Mouse (Mus musculus) lung, embryonic 15.5 days (tissue): ENCODE measurements around the gene Oxsr1. TPM values are rescaled to one million over a fixed set of nuclear protein-coding genes. Genes with fewer than 3 reads are reported as not detected.
"Not testable (repeated sequence)": the region's sequence is repeated elsewhere in the genome, so short reads cannot be mapped to it uniquely, and the experiment has no call there.

ENCODE experiments used
- ATAC-seq: fragments of 200-750 bp; cut with Nextera tagmentation; 2 replicates; pipeline ENCODE4 v1.8.0; 2017; ENCODE audit warnings: moderate number of reproducible peaks, borderline replicate concordance; ENCODE audit not compliant: low FRiP score, low TSS enrichment; ENCODE audit errors: extremely low read depth
- H3K27ac ChIP-seq: fragments of 300-500 bp; sonication (generic); 2 replicates; pipeline ENCODE4 v1.5.1; 2015; ENCODE audit warnings: moderate library complexity, mild to moderate bottlenecking, inconsistent platforms
- H3K27me3 ChIP-seq: fragments of 300-500 bp; sonication (generic); 2 replicates; pipeline ENCODE4 v1.6.1; 2015; ENCODE audit warnings: inconsistent platforms
- H3K36me3 ChIP-seq: fragments of 300-500 bp; sonication (generic); 2 replicates; pipeline ENCODE4 v1.6.1; 2015; ENCODE audit warnings: inconsistent platforms
- H3K4me1 ChIP-seq: fragments of 300-500 bp; sonication (generic); 2 replicates; pipeline ENCODE4 v1.6.1; 2015; ENCODE audit warnings: inconsistent platforms
- H3K4me2 ChIP-seq: fragments of 300-500 bp; sonication (generic); 2 replicates; pipeline ENCODE4 v1.6.1; 2015; ENCODE audit warnings: inconsistent platforms, mild to moderate bottlenecking, moderate library complexity
- H3K4me3 ChIP-seq: fragments of 300-500 bp; sonication (generic); 2 replicates; pipeline ENCODE4 v1.5.1; 2015; ENCODE audit warnings: mild to moderate bottlenecking, inconsistent platforms
- H3K9ac ChIP-seq: fragments of 300-500 bp; sonication (generic); 2 replicates; pipeline ENCODE4 v1.6.1; 2015; ENCODE audit warnings: inconsistent platforms
- H3K9me3 ChIP-seq: fragments of 300-500 bp; sonication (generic); 2 replicates; pipeline ENCODE4 v1.6.1; 2016; ENCODE audit warnings: inconsistent platforms
- WGBS: fragments of 180-500 bp; shearing (Covaris S2); methylation state at CpG from one replicate; pipeline ENCODE4 v1.1.7; 2015; 5-methylcytosine and 5-hydroxymethylcytosine counted together
- polyA plus RNA-seq: library from polyadenylated mRNA; unstranded; fragments of >200 nt; fragmentation: Nextera tagmentation; extraction: Ambion mirVana; gene quantifications from 2 replicates; pipeline ENCODE4 v1.2.1, GENCODE M21; 2015

Oxsr1 gene
- polyA plus RNA-seq, 1 experiment from 2014 or later: 11.3 TPM

DNA sequence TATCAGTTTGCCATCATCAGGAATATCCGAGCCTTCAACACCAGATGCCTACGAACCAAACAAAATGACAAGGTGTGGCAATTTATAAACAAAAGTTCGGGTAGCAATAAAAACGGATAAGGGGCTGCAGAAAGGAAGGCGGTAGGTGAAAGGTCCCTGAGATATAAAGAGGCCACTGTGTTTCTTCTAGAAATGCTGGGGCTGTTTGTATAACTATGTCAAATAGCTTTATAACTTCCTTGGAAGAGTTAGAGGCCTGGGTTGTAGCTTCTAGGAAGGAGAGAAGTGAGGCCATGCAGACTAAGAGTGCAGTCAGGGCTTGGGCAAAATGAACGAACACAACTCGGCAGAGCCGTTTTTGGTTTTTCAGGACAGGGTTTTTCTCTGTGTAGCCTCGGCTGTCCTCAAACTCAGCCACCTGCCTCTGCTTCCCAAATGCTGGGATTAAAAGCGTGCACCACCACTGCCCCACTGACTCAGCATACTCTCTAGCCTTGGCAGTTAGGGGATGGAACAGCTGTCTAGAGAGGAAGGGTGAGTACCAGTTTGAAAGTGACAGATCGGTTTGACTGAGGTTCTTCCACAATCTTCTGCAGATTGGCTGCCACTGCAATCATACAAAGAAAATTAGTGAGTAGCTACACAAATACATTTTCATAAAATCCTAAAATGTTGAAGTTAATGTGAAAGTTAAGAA lies 80.9 kb downstream of the Oxsr1 start:
- peaks cover 20% of the 10 kb centered on the region; the same call in 1 of the 2 replicates for H3K36me3 ChIP-seq
- ATAC-seq: no peak

DNA sequence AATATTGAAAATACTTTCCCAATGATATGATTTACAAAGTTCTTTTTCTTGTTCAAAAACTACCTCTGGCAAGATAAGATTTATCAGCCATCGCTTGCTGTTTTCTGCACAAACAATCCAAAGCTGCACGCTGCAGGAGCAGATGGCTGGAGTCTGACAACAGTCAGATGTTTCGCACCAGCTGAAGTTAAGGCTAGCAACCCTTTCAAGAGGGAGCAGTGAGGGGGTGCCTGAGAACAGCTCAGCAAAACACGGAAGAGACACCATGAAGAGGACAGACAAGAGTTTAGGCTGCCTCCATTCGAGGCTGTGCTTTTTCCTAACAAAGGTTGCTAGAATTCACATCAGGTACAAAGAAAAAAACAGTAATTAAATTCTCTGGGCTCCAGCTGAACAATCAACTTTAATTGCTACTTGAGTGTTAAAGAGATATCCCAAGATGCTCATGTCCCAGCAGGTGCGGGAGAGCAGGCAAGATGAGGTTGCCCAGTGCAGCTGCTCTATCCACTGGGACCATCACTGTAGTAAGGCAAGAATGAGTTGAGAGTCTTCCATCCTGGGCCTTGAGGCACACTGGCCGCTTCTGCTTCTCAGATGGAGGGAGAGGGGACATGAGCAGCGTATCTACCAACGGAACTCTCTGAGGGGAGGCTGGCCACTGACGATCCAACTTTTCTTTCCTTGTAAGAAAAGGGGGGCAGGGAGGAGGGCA lies 81.8 kb downstream of the Oxsr1 start:
- H3K9me3 ChIP-seq: no peaks in the 10 kb centered on the region
- WGBS: 84% methylated on average over 10 of the region's 10 CpGs
- H3K36me3 ChIP-seq: peaks cover 20% of the 10 kb centered on the region; the same call in 1 of the 2 replicates
- H3K4me3 ChIP-seq: no peak overlapping the region
- no peak overlapping the region for H3K9ac ChIP-seq
- H3K27me3 ChIP-seq: no peaks in the 10 kb centered on the region
- H3K4me1 ChIP-seq: no peaks in the 10 kb centered on the region
- no peak overlapping the region for H3K4me2 ChIP-seq
- H3K27ac ChIP-seq: no peak overlapping the region
- ATAC-seq: no peak

More for the DNA sequence above, 80.9 kb downstream of the Oxsr1 start:
- H3K9me3 ChIP-seq: no peaks in the 10 kb centered on the region
- H3K27ac ChIP-seq: no peak overlapping the region
- H3K9ac ChIP-seq: no peak overlapping the region
- H3K27me3 ChIP-seq: no peaks in the 10 kb centered on the region
- no peaks in the 10 kb centered on the region for H3K4me1 ChIP-seq
- no peak overlapping the region for H3K4me3 ChIP-seq
- no peak overlapping the region for H3K4me2 ChIP-seq
- WGBS: 76% methylated on average over 11 of the region's 11 CpGs

DNA sequence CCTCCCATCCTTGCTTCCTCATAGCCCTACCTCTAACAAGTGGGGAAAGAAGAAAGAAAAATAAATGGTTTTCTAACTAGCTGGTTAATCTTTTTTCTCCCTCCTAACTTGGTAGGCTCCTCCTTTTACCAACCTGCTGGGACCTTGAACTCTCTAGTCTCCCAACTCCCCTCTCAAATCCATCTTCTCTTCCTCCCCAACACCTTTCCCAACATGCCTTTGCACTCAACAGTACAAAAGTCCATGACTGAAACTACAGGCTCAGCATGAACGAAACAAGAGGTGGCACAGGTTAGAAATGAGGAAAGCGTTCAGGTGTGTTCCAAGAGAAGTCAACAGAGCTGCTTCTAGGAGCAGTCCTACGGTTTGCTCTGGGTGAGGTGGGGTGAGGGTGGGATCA lies 83.0 kb downstream of the Oxsr1 start:
- ATAC-seq: no peak
- H3K4me3 ChIP-seq: no peak overlapping the region
- H3K27ac ChIP-seq: no peak overlapping the region
- H3K9ac ChIP-seq: no peak overlapping the region
- 94% methylated on average over 3 of the region's 3 CpGs for WGBS
- no peaks in the 10 kb centered on the region for H3K4me1 ChIP-seq
- peaks cover 20% of the 10 kb centered on the region; the same call in 1 of the 2 replicates for H3K36me3 ChIP-seq
- H3K4me2 ChIP-seq: no peak overlapping the region
- H3K27me3 ChIP-seq: no peaks in the 10 kb centered on the region
- H3K9me3 ChIP-seq: no peaks in the 10 kb centered on the region

DNA sequence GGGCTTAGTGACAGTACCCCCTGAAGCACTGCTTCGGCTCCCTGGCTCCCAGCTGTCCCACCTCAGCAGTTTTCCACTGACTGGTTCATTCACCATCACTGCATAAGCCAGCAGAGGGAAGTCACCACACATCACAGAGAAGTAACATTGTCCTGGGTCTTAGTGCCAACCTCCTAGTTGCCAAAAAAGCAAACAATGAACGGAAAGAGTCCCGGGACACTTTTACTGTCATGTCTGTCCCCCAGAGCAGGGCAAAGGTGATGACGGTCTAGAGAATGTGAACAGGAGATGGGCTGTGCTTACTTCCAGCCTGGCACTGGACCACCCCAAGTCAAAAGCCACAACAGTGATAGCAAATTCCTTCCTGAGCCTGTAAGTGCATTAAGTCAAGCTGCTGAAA lies 83.4 kb downstream of the Oxsr1 start:
- ATAC-seq: no peak

DNA sequence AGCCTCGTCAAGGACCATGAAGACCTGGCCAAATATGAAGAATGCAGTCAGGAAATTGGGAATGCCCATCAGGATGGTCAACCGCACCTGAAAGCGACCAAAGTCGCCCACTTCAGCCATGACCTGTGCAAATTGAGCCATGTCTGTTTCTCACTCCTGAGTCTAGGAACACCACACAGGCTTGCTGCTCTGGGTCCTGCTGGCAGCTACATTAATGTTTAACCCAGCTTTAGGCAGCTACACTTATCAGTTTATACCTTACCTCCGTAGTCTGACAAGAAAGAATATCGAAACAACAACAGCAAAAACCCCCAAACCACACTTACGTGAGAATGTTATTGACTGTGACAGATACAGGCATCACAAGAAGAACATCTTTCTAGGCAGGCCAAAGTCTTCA lies 90.7 kb downstream of the Oxsr1 start:
- Histone ChIP-seq H3K36me3 (no peaks in the 10 kb centered on the region), H3K4me2 (no peak overlapping the region)

More for the DNA sequence above, 83.4 kb downstream of the Oxsr1 start:
- Histone ChIP-seq H3K4me1 (no peaks in the 10 kb centered on the region), H3K9me3 (no peaks in the 10 kb centered on the region), H3K4me2 (no peak overlapping the region), H3K27ac (no peak overlapping the region), H3K36me3 (peaks cover 20% of the 10 kb centered on the region; the same call in 1 of the 2 replicates), H3K9ac (no peak overlapping the region), H3K4me3 (no peak overlapping the region), H3K27me3 (no peaks in the 10 kb centered on the region)
- WGBS: 81% methylated on average over 4 of the region's 4 CpGs

DNA sequence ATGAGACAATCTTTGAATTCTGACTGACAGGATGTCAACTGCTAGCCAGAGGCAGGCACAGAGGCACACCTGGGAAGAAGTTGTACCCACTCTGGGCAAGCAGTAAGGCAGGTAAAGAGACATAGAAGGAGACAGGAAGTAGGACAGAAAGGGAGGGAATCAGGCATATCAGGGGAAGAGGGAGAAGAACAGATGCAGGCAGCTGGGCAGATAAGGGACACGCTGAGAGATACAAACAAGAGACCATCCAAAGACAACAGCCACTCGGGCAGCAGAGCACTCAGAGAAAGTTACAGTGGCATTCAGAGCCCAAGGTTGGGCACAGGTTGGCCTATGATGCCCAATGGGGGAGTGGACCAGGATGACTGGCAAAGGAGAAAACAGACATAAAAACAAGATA lies 91.4 kb downstream of the Oxsr1 start:
- 63% methylated on average over 2 of the region's 2 CpGs for WGBS
- Histone ChIP-seq H3K36me3 (no peaks in the 10 kb centered on the region), H3K4me2 (no peak overlapping the region), H3K27ac (no peak overlapping the region), H3K4me1 (no peaks in the 10 kb centered on the region), H3K27me3 (no peaks in the 10 kb centered on the region), H3K4me3 (no peak overlapping the region), H3K9me3 (no peaks in the 10 kb centered on the region), H3K9ac (no peak overlapping the region)
- no peak for ATAC-seq

More for the DNA sequence above, 90.7 kb downstream of the Oxsr1 start:
- Histone ChIP-seq H3K27ac (no peak overlapping the region), H3K27me3 (no peaks in the 10 kb centered on the region), H3K9ac (no peak overlapping the region), H3K9me3 (no peaks in the 10 kb centered on the region), H3K4me1 (no peaks in the 10 kb centered on the region), H3K4me3 (no peak overlapping the region)
- no peak for ATAC-seq
- WGBS: 84% methylated on average over 7 of the region's 7 CpGs

DNA sequence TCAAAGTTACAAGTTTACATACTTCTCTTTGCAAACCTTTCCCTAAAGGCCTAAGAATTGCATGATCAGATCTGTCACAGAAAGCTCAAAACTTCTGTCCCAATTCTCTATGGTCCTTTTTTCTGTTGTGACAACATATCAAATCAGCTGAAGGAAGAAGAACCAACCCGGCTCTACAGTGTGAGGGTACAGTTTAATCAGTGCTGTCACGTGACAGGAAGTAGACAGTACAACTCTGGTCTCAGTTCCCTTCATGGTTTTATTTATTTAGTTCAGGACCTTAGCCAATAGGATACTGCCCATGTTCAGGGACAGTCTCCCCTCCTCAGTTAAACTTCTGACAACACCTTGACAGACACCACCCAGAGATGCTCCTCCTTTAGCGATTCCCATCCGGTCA lies 102.0 kb downstream of the Oxsr1 start:
- no peaks in the 10 kb centered on the region for H3K27me3 ChIP-seq
- 66% methylated on average over 4 of the region's 4 CpGs for WGBS
- no peak overlapping the region for H3K27ac ChIP-seq
- H3K4me2 ChIP-seq: no peak overlapping the region
- no peaks in the 10 kb centered on the region for H3K9me3 ChIP-seq
- no peak for ATAC-seq
- H3K4me3 ChIP-seq: no peak overlapping the region
- peaks cover 3% of the 10 kb centered on the region; the same call in 1 of the 2 replicates for H3K36me3 ChIP-seq
- no peaks in the 10 kb centered on the region for H3K4me1 ChIP-seq
- H3K9ac ChIP-seq: no peak overlapping the region

DNA sequence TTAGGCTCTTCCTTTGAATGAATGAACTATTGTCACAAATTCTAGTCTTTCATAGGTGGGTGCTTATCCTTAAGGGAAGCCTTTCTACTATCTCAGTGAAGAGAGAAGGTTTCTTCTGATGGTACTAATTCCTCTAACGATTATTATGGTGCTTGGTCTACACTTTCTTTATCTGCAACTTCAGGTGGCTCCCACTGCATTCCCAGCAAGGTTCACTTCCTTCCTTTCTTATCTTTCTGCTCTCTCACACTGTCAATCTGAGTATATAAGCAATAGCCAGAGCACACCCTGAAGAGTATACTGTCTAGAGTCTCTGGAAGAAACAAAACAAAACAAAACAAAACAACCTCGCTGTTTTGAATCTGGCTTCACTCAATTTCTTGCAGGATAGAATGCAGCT lies 102.6 kb downstream of the Oxsr1 start:
- Histone ChIP-seq H3K4me2 (no peak overlapping the region), H3K36me3 (peaks cover under 1% of the 10 kb centered on the region; the same call in 1 of the 2 replicates), H3K27ac (no peak overlapping the region), H3K4me3 (no peak overlapping the region), H3K9me3 (no peaks in the 10 kb centered on the region), H3K27me3 (no peaks in the 10 kb centered on the region), H3K9ac (no peak overlapping the region), H3K4me1 (no peaks in the 10 kb centered on the region)
- 67% methylated on average over 2 of the region's 2 CpGs for WGBS
- no peak for ATAC-seq

DNA sequence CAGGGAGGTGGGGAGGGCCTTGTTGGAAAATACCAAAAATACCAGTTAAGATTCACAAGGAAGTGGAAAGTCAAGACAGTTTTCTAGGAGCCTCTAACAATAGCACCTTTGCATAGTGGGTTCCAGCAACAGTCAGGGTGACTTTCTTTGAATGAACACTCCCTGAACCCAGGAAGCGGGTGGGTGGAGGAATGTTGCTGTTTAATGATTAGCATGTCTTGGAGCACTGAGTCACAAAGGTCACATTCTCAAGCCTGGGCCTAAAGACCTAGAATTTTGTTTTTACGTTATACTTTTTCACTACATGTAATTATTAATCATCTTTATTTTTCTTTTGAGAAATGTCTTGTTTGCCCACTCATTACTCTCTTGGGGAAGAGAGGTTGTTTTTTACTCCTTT lies 106.9 kb downstream of the Oxsr1 start:
- not testable (repeated sequence) for H3K9me3 ChIP-seq, H3K9ac ChIP-seq, H3K27me3 ChIP-seq, ATAC-seq, H3K36me3 ChIP-seq, H3K4me1 ChIP-seq, H3K4me3 ChIP-seq, H3K27ac ChIP-seq, H3K4me2 ChIP-seq
- 74% methylated on average over 2 of the region's 2 CpGs for WGBS

DNA sequence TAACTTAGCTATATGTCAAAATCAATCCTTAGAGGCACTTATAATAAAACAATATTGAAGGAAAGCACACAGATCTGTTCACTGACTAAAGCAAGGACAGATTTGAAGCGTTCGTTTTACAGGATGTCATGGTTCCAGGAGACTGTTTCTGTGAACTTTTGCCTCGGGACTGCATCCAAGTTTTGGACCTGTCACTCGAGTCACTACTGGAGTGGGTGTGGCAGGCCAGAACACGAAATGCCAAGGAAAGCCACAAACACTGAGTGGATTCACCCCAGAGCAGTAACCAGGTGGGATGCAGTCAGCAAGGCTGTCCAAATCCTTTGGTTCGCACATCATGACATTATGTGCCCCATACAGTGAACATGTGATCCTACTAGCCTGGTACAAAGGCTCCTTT lies 107.6 kb downstream of the Oxsr1 start:
- no peaks in the 10 kb centered on the region for H3K4me1 ChIP-seq
- no peaks in the 10 kb centered on the region for H3K36me3 ChIP-seq
- 80% methylated on average over 6 of the region's 6 CpGs for WGBS
- no peak overlapping the region for H3K27ac ChIP-seq
- H3K27me3 ChIP-seq: no peaks in the 10 kb centered on the region
- no peak for ATAC-seq
- no peak overlapping the region for H3K4me2 ChIP-seq
- H3K4me3 ChIP-seq: no peak overlapping the region
- no peaks in the 10 kb centered on the region for H3K9me3 ChIP-seq
- H3K9ac ChIP-seq: no peak overlapping the region

DNA sequence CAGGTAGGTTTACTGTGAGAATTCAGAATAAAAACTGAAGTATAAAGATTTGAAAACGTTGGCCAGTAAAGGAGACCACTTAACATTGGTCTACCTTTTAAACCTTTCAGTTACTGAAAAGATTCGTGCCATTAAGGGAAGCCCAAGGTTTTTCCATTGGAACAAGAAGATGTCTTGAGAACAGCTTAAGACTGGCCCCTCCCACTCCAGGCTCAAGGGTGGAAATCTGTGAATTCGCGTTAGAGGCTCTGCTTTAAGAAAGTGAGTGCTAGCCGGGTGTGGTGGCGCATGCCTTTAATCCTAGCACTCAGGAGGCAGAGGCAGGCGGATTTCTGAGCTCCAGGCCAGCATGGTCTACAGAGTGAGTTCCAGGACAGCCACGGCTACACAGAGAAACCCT lies 109.2 kb downstream of the Oxsr1 start:
- 73% methylated on average over 8 of the region's 8 CpGs for WGBS
- Histone ChIP-seq H3K9ac (no peak overlapping the region), H3K4me1 (no peaks in the 10 kb centered on the region), H3K27ac (no peak overlapping the region), H3K4me3 (no peak overlapping the region), H3K9me3 (no peaks in the 10 kb centered on the region), H3K27me3 (no peaks in the 10 kb centered on the region), H3K4me2 (no peak overlapping the region), H3K36me3 (no peaks in the 10 kb centered on the region)
- ATAC-seq: no peak

DNA sequence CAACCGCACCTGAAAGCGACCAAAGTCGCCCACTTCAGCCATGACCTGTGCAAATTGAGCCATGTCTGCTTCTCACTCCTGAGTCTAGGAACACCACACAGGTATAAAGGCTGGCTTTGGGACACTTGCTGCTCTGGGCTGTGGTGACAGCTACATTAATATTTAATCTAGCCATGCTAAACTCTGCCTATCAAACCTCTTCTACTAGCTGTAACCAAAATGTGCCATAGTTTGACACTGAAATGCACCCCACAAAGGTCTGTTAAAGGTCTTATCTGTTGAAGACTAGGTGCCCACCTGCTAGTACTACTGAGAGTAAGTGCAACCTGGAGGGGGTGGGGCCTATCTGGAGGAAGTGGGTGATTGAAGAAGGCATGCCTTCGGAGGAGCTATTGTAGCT lies 113.2 kb downstream of the Oxsr1 start, which contains the start of gene Slc22a13:
TSS of gene Slc22a13 (minus strand) at position 101 of the 400 bp plus-strand sequence.
- no peaks in the 10 kb centered on the region for H3K9me3 ChIP-seq
- no peaks in the 10 kb centered on the region for H3K36me3 ChIP-seq
- H3K9ac ChIP-seq: no peak within 1 kb of the TSS
- H3K27me3 ChIP-seq: no peaks in the 10 kb centered on the region
- no peak within 1 kb of the TSS for H3K4me3 ChIP-seq
- no peak for ATAC-seq
- H3K4me2 ChIP-seq: no peak within 1 kb of the TSS
- no peak within 1 kb of the TSS for H3K27ac ChIP-seq
- H3K4me1 ChIP-seq: no peaks in the 10 kb centered on the region
- WGBS: 89% methylated on average over 4 of the region's 4 CpGs
